Mouse (Mus musculus) thymus, postnatal 14 days (tissue): Measurements from ENCODE around the gene Sh3d19.
A peak's percentile ranks its signal among the peaks of the same experiment; 100 is the strongest.
"Not testable (repeated sequence)": the region's sequence is repeated elsewhere in the genome, so short reads cannot be mapped to it uniquely, and the experiment has no call there.

Experiments
- DNase-seq: peaks from one replicate; pipeline ENCODE4 v3.0.0; 2021

The Sh3d19 gene

DNA sequence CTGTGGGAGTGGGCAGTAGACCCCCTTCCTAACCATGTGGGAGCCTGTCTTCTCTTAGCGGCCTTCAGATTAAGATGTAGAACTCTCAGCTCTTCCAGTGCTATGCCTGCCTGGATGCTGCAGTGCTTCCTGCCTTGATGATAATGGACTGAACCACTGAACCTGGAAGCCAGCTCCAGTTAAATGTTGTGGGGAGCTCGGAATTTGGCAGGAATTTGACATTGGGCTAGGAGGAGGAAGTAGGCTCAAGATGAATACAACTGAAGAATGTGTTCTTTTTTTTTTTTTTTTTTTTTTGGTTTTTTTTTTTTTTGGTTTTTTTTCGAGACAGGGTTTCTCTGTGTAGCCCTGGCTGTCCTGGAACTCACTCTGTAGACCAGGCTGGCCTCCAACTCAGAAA is 10.9 kb downstream of the Sh3d19 start:
- not testable (repeated sequence) for DNase-seq

DNA sequence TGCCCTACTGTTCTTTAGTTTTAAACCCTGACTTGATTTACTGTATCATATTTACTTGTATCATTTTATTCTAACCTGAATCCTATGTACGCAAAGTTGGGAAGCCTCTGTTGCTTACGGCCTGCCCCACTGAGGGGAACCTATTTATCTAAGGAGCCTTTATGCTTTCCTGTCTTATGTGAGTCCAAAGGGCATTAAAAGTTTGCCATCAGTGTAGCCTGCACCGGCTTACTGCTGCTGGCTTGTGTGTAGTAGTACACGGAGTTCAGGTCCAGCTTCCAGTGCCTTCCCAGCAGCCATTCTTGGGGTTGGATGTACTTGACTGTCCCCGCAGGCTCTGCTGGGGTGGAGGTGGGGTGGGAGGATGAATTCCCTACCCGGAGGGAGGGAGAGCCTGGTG is 13.6 kb downstream of the Sh3d19 start:
- no peak for DNase-seq

DNA sequence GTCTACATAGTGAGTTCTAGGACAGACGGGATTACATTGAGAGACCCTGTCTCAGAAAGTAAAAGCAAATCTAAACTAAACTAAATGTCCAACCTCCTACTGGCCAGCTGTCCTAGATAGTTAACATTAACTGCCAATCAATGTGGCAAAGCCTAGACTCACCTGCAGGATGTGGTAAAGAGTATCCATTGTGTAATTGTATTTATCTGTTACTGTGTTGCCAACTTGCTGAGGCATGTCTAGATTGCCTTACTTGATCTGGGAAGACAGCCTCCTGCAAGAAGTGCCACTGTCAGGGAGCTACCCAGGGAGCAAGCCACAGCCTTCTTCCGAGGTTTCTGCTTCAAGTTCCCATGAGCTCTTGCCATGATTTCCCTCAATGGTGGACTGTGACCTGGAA is 16.3 kb downstream of the Sh3d19 start:
- DNase-seq: no peak

DNA sequence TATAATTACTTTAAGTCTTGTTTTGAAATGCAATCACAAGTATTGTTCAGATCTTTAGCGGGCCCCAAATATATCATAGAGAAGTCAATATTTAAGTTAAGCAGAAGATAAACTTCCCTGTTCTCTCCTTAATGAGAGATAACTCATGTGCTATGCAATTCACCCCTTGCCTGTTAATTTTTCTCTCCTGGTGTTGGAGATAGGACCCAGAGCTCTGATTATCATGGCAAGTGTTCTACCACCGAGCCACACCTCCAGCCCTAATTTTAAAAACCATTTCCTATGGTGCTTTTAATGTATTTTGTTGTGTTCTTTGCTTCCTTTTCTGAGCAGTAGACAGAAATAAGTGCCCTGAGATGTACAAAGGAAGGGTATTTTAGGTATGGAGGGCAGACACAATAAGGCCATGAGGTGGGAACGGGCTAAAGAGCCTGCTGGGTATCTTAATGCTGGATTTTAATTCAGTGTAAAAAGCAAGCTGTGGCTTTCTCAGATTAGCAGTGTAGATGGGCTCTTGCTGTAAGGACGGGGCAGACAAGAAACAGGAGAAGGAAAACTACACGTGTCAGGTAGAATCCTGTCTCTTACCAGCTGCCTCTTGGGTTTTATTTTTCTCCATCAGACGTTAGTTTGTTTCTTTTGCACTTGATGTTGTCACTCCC is 20.4 kb downstream of the Sh3d19 start:
- no peak for DNase-seq

DNA sequence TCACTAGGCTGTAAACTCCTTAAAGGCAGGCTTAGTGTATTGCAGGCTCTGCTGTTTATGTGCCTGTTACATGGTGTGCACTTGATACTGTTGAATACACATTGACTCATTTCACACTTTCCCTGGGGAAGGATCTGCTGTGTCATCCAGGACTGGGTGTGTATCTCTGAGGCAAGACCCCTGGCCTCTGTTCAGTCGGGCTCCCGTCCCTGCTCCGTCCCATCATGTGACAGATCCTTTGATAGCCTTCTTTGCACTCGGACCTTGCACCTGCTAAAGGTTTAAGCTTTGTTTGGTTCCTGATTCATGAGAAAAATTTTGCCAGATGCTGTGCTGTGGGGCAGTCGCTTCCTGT is 20.9 kb downstream of the Sh3d19 start:
- DNase-seq: no peak

DNA sequence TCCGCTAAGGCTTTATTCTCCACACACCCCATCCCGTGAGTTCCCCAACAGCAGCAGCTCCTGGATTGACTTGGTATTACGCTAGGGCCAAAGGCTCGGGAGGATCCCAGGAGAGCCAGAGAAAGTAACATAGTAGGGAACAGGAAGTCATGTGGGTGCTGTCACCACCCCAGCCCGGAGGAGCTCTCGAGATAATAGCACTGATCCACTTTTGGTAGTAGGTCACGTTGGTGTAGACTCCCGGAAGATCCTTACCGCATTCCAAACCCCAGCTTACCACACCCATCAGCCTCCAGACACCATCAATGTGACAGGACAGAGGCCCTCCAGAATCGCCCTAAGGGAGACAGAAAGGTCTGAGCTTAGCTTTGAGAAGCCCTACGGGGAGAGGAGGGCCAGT is 22.8 kb downstream of the Sh3d19 start:
- no peak for DNase-seq

DNA sequence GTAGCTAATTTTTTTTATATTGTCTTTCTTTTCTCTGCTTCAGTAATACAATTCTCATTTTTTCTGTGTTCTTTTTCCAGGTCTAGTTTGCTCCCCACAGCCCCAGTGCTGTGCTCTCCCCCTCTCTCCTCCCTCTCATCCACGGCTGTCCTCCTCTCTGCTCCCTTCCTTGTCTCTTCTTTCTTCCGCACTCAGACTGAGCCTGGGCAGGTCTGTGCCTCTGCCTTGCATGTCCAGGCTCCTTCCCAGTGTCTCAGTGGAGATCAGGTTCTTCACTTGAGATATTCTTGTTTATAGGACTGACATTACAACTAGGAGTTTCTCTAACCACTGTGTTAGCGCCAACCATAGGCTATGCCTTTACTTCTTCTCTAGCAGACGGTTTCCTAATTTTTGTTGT is 23.7 kb downstream of the Sh3d19 start:
- DNase-seq: no peak

DNA sequence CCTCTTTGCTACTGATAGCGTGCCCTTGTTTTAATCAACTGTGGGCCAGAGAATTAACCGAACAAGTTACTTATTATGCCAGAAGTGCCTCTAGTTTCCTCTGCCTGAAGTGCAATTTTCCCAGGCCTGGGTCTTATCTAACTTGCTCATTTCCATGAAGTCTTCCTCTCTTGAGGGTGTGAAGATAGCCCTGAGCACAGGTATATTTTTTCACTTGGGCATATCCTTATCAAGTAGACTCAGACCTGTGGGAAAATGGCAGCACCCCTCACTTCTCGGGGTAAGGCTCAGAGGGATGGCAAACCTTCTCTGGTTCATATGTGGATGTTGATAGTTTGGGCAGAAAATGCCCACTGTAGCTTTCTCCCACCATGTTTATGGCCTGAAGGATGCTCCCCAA is 30.4 kb downstream of the Sh3d19 start:
- no peak for DNase-seq

DNA sequence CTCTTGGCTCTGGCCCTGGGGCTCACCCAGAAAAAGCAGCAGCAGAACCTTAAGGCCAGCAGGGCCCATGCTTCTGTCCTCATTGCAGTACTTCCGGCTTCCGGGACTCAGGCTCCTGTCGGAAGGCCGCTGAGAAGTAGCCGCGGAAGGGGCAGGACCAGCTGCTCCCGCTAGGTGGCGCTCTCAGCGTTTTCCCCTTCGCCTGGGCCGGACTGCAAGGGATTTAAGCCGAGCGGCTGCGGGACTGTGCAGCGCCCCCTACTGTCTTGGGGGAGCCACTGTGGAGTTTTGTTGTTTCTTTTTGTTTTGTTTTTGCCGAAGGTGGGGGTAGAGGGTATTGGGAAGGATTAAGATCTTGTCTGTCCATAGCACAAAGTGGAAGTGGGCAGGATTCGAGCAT is 31.5 kb downstream of the Sh3d19 start, which contains the start of gene Prss48:
TSS of gene Prss48 (minus strand) at position 69 of the 400 bp plus-strand sequence.
- peak; percentile 14 for DNase-seq

DNA sequence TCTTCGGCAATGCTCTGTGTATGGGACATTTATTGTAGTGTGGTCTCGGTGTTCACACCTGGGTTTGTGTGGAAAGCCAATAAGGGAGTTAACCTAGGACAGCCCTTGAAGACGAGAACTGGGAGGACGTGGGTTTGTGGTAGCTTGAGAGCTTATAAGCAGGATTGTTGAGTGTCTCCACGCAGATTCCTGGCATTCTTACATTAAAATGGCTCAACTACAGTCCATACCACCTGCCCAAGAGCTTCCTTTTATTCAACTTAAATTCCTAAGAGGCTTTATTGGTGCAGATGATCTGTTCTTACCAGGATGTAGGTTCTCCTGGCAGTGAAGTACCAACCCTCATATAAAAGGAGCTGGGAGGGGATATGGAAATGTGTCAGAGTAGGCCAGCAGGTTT is 32.0 kb downstream of the Sh3d19 start:
- no peak for DNase-seq

DNA sequence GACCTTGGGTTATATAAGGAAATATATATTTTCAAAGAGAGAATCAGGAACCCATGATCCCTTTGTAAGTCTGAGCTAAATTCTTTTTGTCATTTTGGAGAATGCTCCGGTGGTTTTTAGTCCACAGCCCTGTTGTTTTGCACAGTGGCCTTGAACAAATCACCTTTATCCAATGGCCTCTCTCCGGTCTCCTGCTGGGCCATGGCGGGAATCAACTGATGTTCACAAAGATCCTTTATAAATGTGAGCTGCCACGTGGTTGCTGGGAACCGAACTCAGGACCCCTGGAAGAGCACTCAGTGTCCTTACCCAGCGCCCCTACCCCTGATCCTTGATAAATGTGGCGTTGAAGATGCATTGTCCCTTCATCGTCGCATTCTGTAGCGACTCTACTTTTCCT is 33.8 kb downstream of the Sh3d19 start:
- no peak for DNase-seq

DNA sequence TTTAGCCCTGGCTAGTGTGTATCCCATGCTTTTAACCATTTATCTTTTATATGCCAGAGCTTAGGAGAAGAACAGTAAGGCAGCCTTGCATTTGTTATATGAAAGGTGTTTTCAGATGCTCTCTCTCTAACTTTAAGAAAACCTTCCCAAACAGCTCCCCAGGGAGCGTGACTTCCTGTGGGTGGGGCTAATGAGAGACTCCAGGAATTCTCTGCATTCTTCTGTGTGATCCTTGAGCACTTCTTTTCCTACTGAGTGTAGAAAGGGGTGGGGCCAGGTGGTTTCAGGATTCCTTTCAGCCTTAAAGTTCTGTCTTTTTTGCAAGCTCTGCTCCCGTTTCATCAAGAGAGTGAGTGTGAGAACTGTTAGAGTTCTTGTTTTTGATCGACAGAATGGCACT is 39.7 kb downstream of the Sh3d19 start:
- no peak for DNase-seq

DNA sequence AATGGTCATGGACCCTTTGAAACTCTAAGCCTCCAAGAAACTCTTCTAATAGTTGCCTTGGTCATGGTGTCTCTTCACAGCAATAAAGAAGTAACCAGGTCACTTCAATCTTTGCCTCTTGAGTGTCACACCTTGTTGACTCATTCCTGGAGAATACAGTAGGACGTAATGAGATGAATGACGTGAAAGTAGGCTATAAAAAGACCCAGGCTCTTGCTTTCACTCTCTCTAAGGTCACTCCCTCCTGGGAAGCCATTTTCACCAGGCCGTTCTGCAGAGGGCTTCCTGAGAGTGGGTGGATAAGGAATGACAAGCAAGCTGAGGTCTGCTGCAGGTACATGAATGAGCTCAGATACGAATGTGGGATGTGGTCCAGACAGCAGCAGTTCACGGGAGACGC is 40.5 kb downstream of the Sh3d19 start:
- no peak for DNase-seq

DNA sequence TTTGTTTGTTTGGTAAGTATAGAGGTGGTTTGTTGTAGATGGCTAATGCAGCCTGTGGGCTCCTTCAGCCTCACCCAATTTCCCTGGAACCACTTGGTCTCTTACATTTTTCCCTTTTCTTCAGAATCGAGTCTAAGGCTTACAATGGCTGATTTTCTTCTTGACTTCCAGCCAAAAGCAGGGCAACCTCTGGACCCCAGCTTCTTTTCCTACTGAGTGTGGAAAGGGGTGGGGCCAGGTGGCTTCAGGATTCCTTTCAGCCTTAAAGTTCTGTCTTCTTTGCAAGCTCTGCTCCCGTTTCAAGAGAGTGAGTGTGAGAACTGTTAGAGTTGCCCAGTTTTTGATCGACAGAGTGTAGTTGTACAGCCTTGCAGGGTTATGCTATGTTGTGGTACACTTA is 40.9 kb downstream of the Sh3d19 start:
- no peak for DNase-seq

DNA sequence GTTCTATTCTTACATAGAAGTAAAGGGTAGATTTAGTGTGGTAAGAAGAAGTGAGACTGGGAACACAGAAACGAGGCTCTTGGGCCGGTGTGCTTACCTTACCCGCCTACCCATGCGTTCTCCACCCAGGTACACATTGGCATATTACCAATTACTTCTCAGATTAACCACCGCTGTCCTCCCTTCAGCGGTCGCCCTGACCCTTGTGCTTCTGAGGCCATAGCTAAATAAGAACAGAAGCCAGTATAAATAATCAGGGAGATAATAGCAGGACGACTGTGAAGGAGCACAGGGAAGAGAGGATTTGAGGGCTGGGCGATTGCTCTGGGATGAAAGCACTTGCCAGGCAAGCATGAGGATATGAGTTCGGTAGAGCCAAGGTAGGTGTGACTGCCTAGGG is 42.9 kb downstream of the Sh3d19 start:
- DNase-seq: no peak

DNA sequence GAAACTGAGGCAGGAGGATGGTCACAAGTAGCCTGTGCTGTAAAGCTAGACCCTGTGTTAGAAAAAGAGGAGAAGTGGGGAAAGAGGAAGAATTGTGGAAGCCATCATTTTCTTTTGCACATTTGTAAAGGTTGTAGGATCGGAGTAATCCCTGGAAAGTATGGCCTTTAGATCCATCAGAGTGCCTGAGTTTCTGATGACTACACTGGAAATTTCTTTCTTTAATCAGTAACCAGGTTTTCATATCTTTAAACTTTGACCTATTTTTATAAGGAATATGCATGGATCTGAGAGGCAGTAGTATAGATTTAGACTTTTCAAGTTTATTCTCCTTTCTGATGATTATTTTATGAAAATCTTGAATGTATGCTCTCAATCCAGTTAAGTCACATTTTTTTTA is 46.1 kb downstream of the Sh3d19 start:
- DNase-seq: no peak

DNA sequence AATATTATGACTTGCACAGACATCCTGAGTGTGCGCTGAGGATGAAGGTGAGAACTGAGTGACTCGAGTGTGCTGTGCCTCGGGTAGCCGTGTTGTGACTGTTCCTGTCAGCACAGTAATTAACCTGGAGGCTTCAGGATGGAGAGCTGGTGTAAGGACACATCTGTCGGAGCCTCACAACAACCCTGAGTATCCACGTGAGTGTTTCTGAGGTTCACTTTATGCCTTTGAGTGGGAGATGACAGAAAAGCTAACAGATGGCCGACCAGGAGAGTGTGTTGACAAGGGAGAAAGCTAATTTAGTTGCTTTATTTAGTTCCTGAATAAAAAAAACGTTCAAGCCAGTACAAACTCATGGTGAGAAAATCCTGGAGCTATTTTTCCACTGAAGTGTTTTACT is 46.6 kb downstream of the Sh3d19 start:
- DNase-seq: no peak

DNA sequence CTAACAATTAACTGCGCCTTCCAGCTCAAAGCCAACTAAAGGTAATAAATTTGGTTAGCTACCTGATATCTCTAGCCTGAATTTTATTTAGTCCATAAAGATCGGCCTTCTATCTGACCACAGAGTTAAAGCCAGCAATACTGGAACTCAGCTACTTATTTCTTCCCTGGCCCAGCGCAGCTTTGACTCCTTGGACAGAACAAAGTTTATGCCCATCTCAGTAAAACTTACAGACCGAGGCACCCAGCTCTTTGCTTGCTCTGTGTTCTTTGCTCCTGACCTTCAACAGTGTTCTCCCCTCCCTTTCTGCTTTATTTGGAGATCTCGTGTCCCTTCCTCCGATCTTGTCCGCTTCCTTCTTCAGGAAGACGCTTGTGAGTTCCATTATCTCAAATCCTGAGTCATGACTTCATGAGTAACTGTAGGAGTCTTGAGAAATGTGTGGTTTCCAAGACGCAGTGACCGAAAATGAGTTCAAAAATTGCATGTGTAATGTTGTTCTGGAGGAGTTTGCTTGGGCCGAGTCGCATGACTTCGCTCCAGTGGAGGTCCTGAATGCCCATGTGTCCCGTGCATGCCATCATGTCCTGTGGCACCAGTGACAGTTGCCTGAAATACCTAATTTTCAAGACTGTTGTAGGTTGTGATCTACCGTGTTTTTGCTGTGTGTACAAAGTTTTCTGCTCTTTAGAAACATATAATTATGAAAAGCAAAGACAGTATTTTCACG is 50.2 kb downstream of the Sh3d19 start:
- no peak for DNase-seq

DNA sequence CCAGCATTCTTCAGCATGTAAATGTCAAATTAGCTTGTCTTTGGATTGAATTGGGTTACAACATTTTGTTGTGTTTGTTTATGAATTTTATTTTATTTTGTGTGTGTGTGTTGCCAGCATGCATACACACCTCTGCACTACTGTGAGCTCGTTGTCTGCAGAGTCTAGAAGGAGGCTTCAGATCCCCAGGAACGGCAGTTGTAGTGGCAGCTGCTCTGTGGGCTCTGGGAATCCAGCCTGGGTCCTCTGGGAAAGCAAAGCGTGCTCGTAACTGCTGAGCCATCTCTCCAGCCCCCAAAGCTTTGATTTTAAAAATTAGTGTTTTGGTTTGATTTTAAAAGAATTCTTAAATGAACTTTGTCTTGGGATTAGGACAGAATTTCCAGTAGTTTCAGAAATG is 50.7 kb downstream of the Sh3d19 start:
- no peak for DNase-seq

DNA sequence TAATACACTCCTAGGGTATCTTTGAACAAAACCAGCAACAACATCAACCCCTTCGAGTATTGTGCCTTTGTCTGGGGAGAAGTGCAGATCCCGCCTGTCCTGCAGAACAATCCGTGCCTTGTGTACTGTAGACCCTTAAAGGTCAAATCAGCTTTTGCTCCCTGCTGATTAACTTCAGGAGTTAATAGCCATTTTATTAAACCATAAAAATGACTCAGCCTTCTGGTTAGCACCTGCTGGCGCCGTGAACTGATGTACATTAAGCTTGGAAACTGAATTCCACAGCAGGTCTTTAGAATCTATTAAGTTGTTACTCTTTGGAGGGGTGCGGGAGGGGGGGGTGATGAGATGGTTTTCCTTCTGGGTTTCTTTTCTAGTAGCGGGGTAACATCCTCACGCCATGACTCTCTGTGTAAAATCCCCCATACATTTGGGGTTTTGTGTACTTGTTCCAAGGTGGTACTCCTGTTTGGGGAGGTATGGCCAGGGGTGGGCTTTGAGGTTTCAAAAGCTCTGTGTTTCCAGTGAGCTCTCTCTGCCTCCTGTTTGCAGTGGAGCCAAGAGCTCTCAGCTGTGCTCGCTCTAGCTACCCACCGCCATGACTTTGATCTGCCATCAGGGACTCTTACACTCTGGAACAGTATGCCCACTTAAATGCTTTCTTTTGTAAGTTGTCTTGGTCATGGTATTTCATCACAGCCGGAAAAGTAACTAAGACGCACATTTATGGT is 53.3 kb downstream of the Sh3d19 start:
- no peak for DNase-seq

DNA sequence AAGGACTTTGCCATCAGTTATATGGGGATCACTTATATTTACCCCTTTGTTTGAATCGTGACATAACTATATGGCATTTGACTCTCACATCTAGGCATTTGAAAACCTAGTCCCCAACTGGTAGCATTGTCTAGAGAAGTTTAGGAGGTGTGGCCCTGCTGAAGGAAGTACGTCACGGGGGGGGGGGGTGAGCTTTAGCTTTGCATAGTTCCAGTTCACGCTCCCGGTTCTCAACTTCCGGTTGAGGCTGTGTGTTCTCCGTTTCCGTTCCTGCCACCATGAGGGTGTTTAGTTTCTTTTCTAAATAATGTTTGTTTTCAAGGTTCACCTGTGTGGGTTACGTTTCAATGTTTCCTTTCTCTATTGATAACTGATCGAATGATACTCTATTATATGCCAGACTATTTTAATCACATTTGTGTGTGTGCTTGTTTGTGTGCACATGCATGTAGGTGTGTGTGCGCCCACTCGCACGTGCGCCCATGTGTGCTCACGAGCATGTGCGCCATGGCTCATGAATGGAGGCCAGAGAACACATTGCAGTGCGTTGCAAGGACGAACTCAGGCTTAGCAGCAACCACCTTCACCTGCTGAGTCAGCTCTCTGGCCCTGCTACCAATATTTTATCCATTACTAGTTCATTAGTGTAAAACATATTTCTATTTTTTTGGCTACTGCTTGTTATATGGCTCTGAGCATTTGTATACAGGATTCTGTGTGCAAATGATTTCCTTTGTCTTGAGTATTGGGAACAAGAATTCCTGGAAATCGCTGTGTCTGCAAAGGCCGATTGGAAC is 54.6 kb downstream of the Sh3d19 start:
- DNase-seq: no peak

DNA sequence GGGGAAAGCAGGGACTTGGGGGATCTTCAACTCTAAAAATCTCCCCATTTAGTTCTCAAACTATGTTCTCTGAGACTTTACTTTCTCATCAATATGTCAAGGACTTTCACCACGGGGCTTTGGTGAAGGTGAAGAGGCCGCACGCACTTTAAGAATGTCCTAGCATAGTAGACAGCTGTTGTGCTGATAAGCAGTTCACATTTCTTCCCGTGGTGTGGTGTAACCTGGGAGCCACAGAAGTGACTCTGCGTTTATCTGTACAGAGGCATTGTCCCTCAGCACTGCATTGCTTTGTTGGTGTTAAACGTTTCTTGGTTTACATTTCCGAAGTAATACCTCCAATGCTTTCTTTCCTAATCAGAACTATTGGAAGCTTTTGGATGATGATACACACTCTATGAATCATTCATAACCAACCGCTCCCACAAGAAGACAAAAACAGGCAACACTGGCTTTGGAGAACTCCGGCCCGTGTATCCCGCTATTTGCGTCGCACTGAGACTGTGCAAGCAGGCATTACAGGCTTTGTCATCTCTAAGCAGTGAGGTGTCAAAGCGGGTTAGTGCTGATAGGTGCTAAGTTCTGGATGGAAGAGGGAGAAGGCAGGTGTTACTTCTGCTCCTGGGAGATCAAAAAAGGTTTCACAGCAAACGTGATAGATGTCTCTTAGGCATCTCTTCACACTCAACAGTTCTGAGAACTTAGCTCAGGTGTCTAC is 57.9 kb downstream of the Sh3d19 start:
- DNase-seq: no peak

DNA sequence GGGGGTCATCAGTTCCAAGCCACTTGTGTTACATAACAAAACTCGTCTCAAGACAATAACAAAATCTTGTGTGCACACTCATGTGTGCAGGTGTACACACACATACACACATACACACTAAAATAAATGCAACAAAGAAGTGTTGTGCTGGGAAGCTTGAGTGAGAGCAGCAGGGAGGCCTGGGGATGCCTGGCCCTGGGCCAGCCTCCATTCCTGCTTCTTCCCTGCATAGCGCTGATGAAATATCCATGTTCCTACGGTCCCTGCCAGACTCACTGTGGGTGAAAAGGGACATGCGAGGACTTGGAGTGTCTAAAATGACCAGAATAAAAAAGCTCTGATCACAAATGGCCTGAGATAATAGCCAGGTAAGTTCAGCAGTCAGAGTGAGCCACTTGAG is 59.7 kb downstream of the Sh3d19 start:
- DNase-seq: no peak
